Mouse (Mus musculus) stomach, embryonic 14.5 days (tissue): ENCODE data around the gene Rasgef1b. TPM values are rescaled to one million over a fixed set of nuclear protein-coding genes. Genes with fewer than 3 reads are reported as not detected.
A peak's percentile ranks its signal among the peaks of the same experiment; 100 is the strongest.

Experiments
- ATAC-seq: fragments of 200-750 bp; cut with Nextera tagmentation; 2 replicates; pipeline ENCODE4 v1.8.0; 2017; ENCODE audit warnings: low read depth, moderate TSS enrichment; ENCODE audit not compliant: insufficient number of reproducible peaks, insufficient read depth, low FRiP score
- H3K27ac ChIP-seq: fragments of 300-500 bp; sonication (generic); 2 replicates; pipeline ENCODE4 v1.5.1; 2014; ENCODE audit warnings: mild to moderate bottlenecking, low read length, moderate library complexity, mixed read lengths
- H3K27me3 ChIP-seq: fragments of 300-500 bp; sonication (generic); 2 replicates; pipeline ENCODE4 v1.6.1; 2014; ENCODE audit warnings: low read length, control low read depth, mixed read lengths; ENCODE audit not compliant: control insufficient read depth, insufficient read depth
- H3K36me3 ChIP-seq: fragments of 300-500 bp; sonication (generic); 2 replicates; pipeline ENCODE4 v1.6.1; 2014; ENCODE audit warnings: mild to moderate bottlenecking, control low read depth, low read length, moderate library complexity, mixed read lengths; ENCODE audit not compliant: control insufficient read depth, insufficient read depth
- H3K4me1 ChIP-seq: fragments of 300-500 bp; sonication (generic); 2 replicates; pipeline ENCODE4 v1.6.1; 2014; ENCODE audit warnings: low read length, control low read depth, mixed read lengths; ENCODE audit not compliant: control insufficient read depth, insufficient read depth
- H3K4me2 ChIP-seq: fragments of 300-500 bp; sonication (generic); replicated peaks from 2 replicates; pipeline ENCODE4 v1.6.1; 2014; ENCODE audit warnings: low read depth, low read length, control low read depth
- H3K4me3 ChIP-seq: fragments of 300-500 bp; sonication (generic); 2 replicates; pipeline ENCODE4 v1.5.1; 2014; ENCODE audit warnings: low read depth, low read length, control low read depth
- H3K9ac ChIP-seq: fragments of 300-500 bp; sonication (generic); replicated peaks from 2 replicates; pipeline ENCODE4 v1.6.1; 2014; ENCODE audit warnings: low read depth, mild to moderate bottlenecking, control low read depth, low read length, moderate library complexity, mixed read lengths
- H3K9me3 ChIP-seq: fragments of 300-500 bp; sonication (generic); 2 replicates; pipeline ENCODE4 v1.6.1; 2016; ENCODE audit warnings: low read depth, low read length, control low read depth; ENCODE audit not compliant: control insufficient read depth
- WGBS: fragments of 180-500 bp; shearing (Covaris S2); extraction: QIAGEN DNeasy Blood & Tissue Kit; methylation state at CpG from one replicate; pipeline ENCODE4 v1.1.7; 2014; 5-methylcytosine and 5-hydroxymethylcytosine counted together
- polyA plus RNA-seq: library from polyadenylated mRNA; unstranded; fragments of >200 nt; fragmentation: Nextera tagmentation; extraction: Ambion mirVana; gene quantifications from 2 replicates; pipeline ENCODE4 v1.2.1, GENCODE M21; 2014

Gene Rasgef1b
- polyA plus RNA-seq, 1 experiment from 2014 or later: 13.9 TPM

- no peak for ATAC-seq
- 82% methylated on average over 15 of the region's 15 CpGs for WGBS
- no peaks in the 10 kb centered on the region; the same call in 1 of the 2 replicates for H3K4me1 ChIP-seq
- no peaks in the 10 kb centered on the region for H3K36me3 ChIP-seq
- no peak overlapping the region for H3K9ac ChIP-seq
- no peak overlapping the region for H3K4me3 ChIP-seq
- no peaks in the 10 kb centered on the region for H3K9me3 ChIP-seq
- H3K27ac ChIP-seq: no peak overlapping the region
- H3K27me3 ChIP-seq: peaks cover 3% of the 10 kb centered on the region; the same call in 1 of the 2 replicates
- no peak overlapping the region for H3K4me2 ChIP-seq
These were observed 122.6 kb downstream of the Rasgef1b start for GRCm38 (mm10) chr5:99606164-99606858.

GRCm38 (mm10) chr5:99602244-99603023 is 126.4 kb downstream of the Rasgef1b start:
- 55% methylated on average over 10 of the region's 10 CpGs for WGBS
- H3K9ac ChIP-seq: no peak overlapping the region
- no peaks in the 10 kb centered on the region for H3K27me3 ChIP-seq
- no peaks in the 10 kb centered on the region for H3K9me3 ChIP-seq
- H3K36me3 ChIP-seq: no peaks in the 10 kb centered on the region
- ATAC-seq: no peak
- no peak overlapping the region for H3K4me3 ChIP-seq
- H3K4me1 ChIP-seq: peaks cover 6% of the 10 kb centered on the region; the same call in 1 of the 2 replicates
- no peak overlapping the region for H3K4me2 ChIP-seq
- H3K27ac ChIP-seq: no peak overlapping the region

DNA sequence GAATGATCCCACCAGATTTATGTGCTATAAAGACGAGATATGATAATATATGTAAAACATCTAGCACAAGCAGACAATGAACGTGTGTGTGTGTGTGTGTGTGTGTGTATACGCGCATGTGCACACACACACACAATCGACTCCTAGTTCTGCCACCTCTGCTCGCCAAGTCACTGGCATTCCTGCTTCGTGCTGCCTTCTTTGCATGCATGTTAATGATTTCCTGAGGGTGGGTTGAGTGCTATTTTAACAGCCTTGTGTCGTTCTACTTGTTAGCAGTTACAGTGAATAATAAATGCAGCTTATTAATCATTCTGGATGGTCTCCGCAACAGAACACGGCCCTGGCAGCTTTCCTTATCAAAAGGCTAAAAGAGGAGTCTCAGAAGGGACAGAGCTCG is 129.5 kb downstream of the Rasgef1b start:
- H3K4me2 ChIP-seq: no peak overlapping the region
- 59% methylated on average over 11 of the region's 11 CpGs for WGBS
- H3K9me3 ChIP-seq: no peaks in the 10 kb centered on the region
- H3K36me3 ChIP-seq: no peaks in the 10 kb centered on the region
- no peak overlapping the region for H3K9ac ChIP-seq
- no peaks in the 10 kb centered on the region for H3K27me3 ChIP-seq
- H3K4me3 ChIP-seq: no peak overlapping the region
- H3K27ac ChIP-seq: no peak overlapping the region
- 0 out of 2 replicates have a peak, but pooled peaks cover 6% of the 10 kb centered on the region for H3K4me1 ChIP-seq
- ATAC-seq: no peak

- no peak for ATAC-seq
- Histone ChIP-seq H3K9ac (no peak overlapping the region), H3K4me1 (0 out of 2 replicates have a peak, but pooled peaks cover 6% of the 10 kb centered on the region), H3K27ac (no peak overlapping the region), H3K9me3 (no peaks in the 10 kb centered on the region; the same call in 1 of the 2 replicates), H3K27me3 (no peaks in the 10 kb centered on the region), H3K4me2 (peak overlapping the region; percentile 22; the same call in 1 of the 2 replicates), H3K4me3 (peak overlapping the region; percentile 13; the same call in 1 of the 2 replicates), H3K36me3 (no peaks in the 10 kb centered on the region)
- 41% methylated on average over 10 of the region's 10 CpGs for WGBS
These were observed 130.3 kb downstream of the Rasgef1b start for GRCm38 (mm10) chr5:99598470-99599110.

DNA sequence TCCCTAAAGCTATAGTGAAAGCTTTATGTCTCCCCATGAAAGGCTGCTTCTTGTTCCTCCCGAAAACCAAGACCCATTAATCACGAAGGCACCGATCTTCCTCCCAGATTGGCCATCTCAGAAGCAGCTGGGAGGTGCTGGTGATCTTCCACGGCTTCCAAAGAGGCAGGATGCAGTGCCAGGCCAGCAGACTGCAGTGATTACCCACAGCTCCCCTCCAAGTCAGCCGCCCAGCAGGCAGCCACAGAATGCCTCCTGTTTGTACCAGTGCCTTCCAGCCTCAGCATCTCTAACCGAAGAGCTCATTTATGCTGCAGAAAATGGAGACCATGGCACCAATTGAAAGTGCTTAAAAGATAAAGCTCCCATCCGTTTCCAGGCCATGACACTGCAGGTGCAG is 131.2 kb downstream of the Rasgef1b start:
- Histone ChIP-seq H3K9ac (no peak overlapping the region), H3K27ac (no peak overlapping the region), H3K9me3 (no peaks in the 10 kb centered on the region; the same call in 1 of the 2 replicates), H3K36me3 (no peaks in the 10 kb centered on the region), H3K27me3 (no peaks in the 10 kb centered on the region), H3K4me1 (0 out of 2 replicates have a peak, but pooled peaks cover 6% of the 10 kb centered on the region), H3K4me3 (no peak overlapping the region), H3K4me2 (no peak overlapping the region)
- 36% methylated on average over 7 of the region's 7 CpGs for WGBS
- no peak for ATAC-seq

GRCm38 (mm10) chr5:99591348-99591747 is 137.5 kb downstream of the Rasgef1b start:
- Histone ChIP-seq H3K27ac (no peak overlapping the region), H3K36me3 (no peaks in the 10 kb centered on the region), H3K9me3 (no peaks in the 10 kb centered on the region; the same call in 1 of the 2 replicates), H3K4me3 (no peak overlapping the region), H3K27me3 (no peaks in the 10 kb centered on the region), H3K9ac (no peak overlapping the region), H3K4me1 (no peaks in the 10 kb centered on the region), H3K4me2 (no peak overlapping the region)
- ATAC-seq: no peak
- 67% methylated on average over 6 of the region's 6 CpGs for WGBS

DNA sequence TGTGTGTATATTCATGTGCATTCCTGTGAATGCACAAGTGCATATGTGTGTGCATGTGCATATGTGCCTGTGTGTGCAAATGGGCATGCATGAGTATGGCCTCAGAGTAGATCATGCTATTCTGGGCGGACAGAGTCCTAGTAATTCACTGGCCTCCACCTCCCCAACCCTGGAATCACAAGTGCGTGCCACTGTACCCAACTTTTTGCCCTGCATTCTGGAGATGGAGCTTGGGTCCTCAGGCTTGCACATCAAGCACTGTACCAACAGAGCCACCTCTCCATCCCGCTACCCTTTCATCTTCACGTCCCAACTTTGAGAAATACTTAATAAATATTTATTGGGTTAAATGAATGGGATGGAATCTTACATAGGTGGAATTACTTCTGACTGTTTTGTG is 138.3 kb downstream of the Rasgef1b start:
- Histone ChIP-seq H3K4me3 (no peak overlapping the region), H3K4me1 (no peaks in the 10 kb centered on the region), H3K27me3 (no peaks in the 10 kb centered on the region), H3K9ac (no peak overlapping the region), H3K4me2 (no peak overlapping the region), H3K9me3 (no peaks in the 10 kb centered on the region; the same call in 1 of the 2 replicates), H3K36me3 (no peaks in the 10 kb centered on the region), H3K27ac (no peak overlapping the region)
- ATAC-seq: no peak
- 84% methylated on average over 4 of the region's 4 CpGs for WGBS

DNA sequence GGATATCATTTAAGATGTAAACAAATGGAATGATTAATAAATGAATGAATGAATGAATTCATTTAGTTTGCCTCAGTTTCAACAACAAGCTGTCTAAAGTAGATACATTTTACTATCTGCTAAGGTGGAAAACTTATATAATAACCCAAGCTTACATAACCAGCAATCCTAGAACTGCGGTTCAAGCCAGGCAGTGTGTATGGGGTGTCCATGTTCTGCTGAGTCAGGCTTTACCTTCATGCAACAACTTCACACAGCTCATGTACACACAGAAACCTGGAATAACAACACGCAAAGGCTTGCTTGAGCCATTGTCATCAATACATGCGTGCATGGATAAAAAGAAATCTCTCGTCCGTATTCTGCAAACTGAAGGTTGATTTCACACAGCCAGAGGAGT is 140.9 kb downstream of the Rasgef1b start:
- no peak overlapping the region for H3K9ac ChIP-seq
- no peak overlapping the region for H3K4me3 ChIP-seq
- no peaks in the 10 kb centered on the region for H3K4me1 ChIP-seq
- H3K4me2 ChIP-seq: no peak overlapping the region
- WGBS: 96% methylated on average over 5 of the region's 5 CpGs
- H3K27ac ChIP-seq: no peak overlapping the region
- ATAC-seq: no peak
- H3K9me3 ChIP-seq: no peaks in the 10 kb centered on the region
- H3K36me3 ChIP-seq: no peaks in the 10 kb centered on the region
- no peaks in the 10 kb centered on the region for H3K27me3 ChIP-seq
